Mouse (Mus musculus): Measurements from ENCODE around the gene Gm21887. TPM values are rescaled to one million over a fixed set of nuclear protein-coding genes. Genes with fewer than 3 reads are reported as not detected.
"Not testable (repeated sequence)": the region's sequence is repeated elsewhere in the genome, so short reads cannot be mapped to it uniquely, and the experiment has no call there.

The Gm21887 gene
- polyA plus RNA-seq, 1 experiment from 2014 or later = 124 TPM

DNA sequence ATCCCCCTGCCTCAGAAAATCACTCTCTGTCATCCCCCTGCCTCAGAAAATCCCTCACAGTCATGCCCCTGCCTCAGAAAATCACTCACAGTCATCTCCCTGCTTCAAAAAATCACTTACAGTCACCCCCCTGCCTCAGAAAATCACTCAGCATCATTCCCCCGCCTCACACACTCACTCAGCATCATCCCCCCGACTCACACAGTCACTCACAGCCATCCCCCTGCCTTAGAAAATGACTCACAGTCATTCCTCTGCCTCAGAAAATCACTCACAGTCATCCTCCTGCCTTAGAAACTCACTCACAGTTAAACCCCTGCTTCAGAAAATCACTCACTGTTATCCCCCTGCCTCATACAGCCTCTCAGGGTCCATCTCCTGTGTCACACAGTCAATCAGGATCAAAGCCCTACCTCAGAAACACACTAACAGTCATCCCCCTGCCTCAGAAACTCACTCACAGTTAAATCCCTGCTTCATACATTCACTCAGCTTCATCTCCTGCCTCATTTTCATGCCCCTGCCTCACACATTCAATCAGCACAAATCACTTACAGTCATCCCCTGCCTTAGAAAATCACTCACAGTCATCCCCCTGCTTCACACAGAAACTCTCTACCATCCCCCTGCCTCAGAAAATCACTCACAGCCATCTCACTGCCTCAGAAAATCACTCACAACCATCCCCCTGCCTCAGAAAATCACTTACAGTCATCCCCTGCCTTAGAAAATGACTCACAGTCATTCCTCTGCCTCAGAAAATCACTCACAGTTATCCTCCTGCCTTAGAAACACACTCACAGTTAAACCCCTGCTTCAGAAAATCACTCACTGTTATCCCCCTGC, 14.4 kb upstream of the Gm21887 start:
- not testable (repeated sequence) for H3K27ac ChIP-seq (ENCODE audit: low read length); ATAC-seq; H3K9ac ChIP-seq (ENCODE audit: low read depth, low read length); H3K36me3 ChIP-seq (ENCODE audit: control insufficient read depth, insufficient read depth, low read length); H3K4me1 ChIP-seq (ENCODE audit: control insufficient read depth, insufficient read depth, low read length); H3K9me3 ChIP-seq (replicated peaks; ENCODE audit: control insufficient read depth, low read length, poor library complexity, severe bottlenecking); H3K27me3 ChIP-seq (ENCODE audit: control insufficient read depth, insufficient read depth, low read depth, low read length); H3K4me2 ChIP-seq (ENCODE audit: low read length); H3K4me3 ChIP-seq (ENCODE audit: low read depth, low read length)
- 26% methylated on average over 2 of the region's 2 CpGs for WGBS

DNA sequence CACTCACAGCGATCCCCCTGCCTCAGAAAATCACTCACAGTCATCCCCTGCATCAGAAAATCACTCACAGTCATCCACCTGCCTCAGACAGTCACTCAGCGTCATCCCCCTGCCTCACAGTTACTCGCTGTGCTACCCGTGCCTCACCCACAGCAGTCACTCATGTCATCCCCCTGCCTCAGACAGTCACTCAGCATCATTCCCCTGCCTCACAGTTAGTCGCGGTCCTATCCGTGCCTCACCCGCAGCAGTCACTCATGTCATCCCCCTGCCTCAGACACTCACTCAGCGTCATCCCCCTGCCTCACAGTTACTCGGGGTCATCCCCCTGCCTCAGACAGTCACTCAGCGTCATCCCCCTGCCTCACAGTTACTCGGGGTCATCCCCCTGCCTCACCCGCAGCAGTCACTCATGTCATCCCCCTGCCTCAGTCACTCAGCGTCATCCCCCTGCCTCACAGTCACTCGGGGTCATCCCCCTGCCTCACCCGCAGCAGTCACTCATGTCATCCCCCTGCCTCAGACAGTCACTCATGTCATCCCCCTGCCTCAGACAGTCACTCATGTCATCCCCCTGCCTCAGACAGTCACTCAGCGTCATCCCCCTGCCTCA, 13.4 kb upstream of the Gm21887 start:
- WGBS = no CpG with 5 or more reads among the region's 17 CpGs
- H3K27me3 ChIP-seq (ENCODE audit: control insufficient read depth, insufficient read depth, low read depth, low read length); H3K4me1 ChIP-seq (ENCODE audit: control insufficient read depth, insufficient read depth, low read length); H3K4me3 ChIP-seq (ENCODE audit: low read depth, low read length); ATAC-seq; H3K36me3 ChIP-seq (ENCODE audit: control insufficient read depth, insufficient read depth, low read length); H3K4me2 ChIP-seq (ENCODE audit: low read length); H3K9me3 ChIP-seq (replicated peaks; ENCODE audit: control insufficient read depth, low read length, poor library complexity, severe bottlenecking); H3K9ac ChIP-seq (ENCODE audit: low read depth, low read length); H3K27ac ChIP-seq (ENCODE audit: low read length): not testable (repeated sequence)

- not testable (repeated sequence) for H3K4me1 ChIP-seq (ENCODE audit: control insufficient read depth, insufficient read depth, low read length); ATAC-seq; H3K4me3 ChIP-seq (ENCODE audit: low read depth, low read length); H3K4me2 ChIP-seq (ENCODE audit: low read length); H3K27me3 ChIP-seq (ENCODE audit: control insufficient read depth, insufficient read depth, low read depth, low read length); H3K9me3 ChIP-seq (replicated peaks; ENCODE audit: control insufficient read depth, low read length, poor library complexity, severe bottlenecking); H3K27ac ChIP-seq (ENCODE audit: low read length); H3K36me3 ChIP-seq (ENCODE audit: control insufficient read depth, insufficient read depth, low read length); H3K9ac ChIP-seq (ENCODE audit: low read depth, low read length)
- WGBS = no CpG with 5 or more reads among the region's 46 CpGs
Measured at GRCm38 (mm10) chrX:169996926-169997325, 12.5 kb upstream of the Gm21887 start.

DNA sequence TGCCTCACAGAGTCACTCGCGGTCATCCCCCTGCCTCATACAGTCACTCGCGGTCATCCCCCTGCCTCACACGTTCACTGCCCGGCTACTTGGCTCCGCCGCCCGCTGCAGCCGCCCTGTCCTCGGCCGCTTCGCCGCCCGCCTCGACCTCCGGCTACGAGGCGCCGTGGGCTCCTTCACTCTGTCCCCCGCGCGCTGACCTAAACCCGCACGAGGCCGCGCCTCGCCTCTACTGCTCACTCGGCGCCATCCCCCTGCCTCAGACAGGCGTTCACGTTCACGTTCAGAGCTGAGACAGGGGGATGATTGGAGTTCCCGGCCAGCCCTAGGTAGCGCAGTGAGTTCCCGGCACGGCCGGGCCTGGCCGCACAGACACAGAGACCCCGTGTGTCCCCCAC, 12.0 kb upstream of the Gm21887 start:
- not testable (repeated sequence) for ATAC-seq; H3K27me3 ChIP-seq (ENCODE audit: control insufficient read depth, insufficient read depth, low read depth, low read length); H3K9me3 ChIP-seq (replicated peaks; ENCODE audit: control insufficient read depth, low read length, poor library complexity, severe bottlenecking); H3K4me1 ChIP-seq (ENCODE audit: control insufficient read depth, insufficient read depth, low read length); H3K36me3 ChIP-seq (ENCODE audit: control insufficient read depth, insufficient read depth, low read length)
- WGBS = 7% methylated on average over 3 of the region's 40 CpGs
- H3K9ac ChIP-seq (ENCODE audit: low read depth, low read length) = peak overlapping the region; percentile 57
- H3K4me3 ChIP-seq (ENCODE audit: low read depth, low read length) = peak overlapping the region; percentile 37
- H3K4me2 ChIP-seq (ENCODE audit: low read length) = peak overlapping the region; percentile 54
- peak overlapping the region; percentile 72 for H3K27ac ChIP-seq (ENCODE audit: low read length)

DNA sequence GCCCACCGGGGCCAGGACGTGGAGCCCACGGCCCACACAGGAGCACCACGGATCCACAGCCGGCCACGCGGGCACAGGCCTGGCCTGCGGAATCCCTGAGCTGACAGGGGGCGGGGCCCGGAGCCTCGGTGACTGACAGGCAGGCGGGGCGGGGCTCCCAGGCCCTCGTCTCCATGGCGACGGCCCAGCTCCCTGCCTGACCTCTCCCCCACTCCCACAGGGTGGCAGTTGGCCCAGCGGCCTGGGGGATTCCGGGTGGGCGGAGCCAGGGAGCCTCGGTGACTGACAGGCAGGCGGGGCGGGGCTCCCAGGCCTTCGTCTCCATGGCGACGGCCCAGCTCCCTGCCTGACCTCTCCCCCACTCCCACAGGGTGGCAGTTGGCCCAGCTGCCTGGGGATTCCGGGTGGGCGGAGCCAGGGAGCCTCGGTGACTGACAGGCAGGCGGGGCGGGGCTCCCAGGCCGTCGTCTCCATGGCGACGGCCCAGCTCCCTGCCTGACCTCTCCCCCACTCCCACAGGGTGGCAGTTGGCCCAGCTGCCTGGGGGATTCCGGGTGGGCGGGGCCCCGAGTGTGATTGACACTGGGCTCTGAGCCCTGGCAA, 11.5 kb upstream of the Gm21887 start:
- H3K27ac ChIP-seq (ENCODE audit: low read length) = peak overlapping the region; percentile 72
- H3K9me3 ChIP-seq (replicated peaks; ENCODE audit: control insufficient read depth, low read length, poor library complexity, severe bottlenecking); H3K36me3 ChIP-seq (ENCODE audit: control insufficient read depth, insufficient read depth, low read length); H3K27me3 ChIP-seq (ENCODE audit: control insufficient read depth, insufficient read depth, low read depth, low read length); H3K4me1 ChIP-seq (ENCODE audit: control insufficient read depth, insufficient read depth, low read length): not testable (repeated sequence)
- peak overlapping the region; percentile 57 for H3K9ac ChIP-seq (ENCODE audit: low read depth, low read length)
- H3K4me3 ChIP-seq (ENCODE audit: low read depth, low read length) = peak overlapping the region; percentile 37
- peak overlapping the region; percentile 54 for H3K4me2 ChIP-seq (ENCODE audit: low read length)
- ATAC-seq = peak; percentile 93
- WGBS = 0% methylated on average over 11 of the region's 37 CpGs

- H3K4me2 ChIP-seq (ENCODE audit: low read length); H3K4me1 ChIP-seq (ENCODE audit: control insufficient read depth, insufficient read depth, low read length); H3K27me3 ChIP-seq (ENCODE audit: control insufficient read depth, insufficient read depth, low read depth, low read length); H3K9ac ChIP-seq (ENCODE audit: low read depth, low read length); H3K27ac ChIP-seq (ENCODE audit: low read length); H3K9me3 ChIP-seq (replicated peaks; ENCODE audit: control insufficient read depth, low read length, poor library complexity, severe bottlenecking); H3K4me3 ChIP-seq (ENCODE audit: low read depth, low read length); ATAC-seq; H3K36me3 ChIP-seq (ENCODE audit: control insufficient read depth, insufficient read depth, low read length): not testable (repeated sequence)
- 15% methylated on average over 2 of the region's 4 CpGs for WGBS
Measured at GRCm38 (mm10) chrX:169998559-169999219, 10.8 kb upstream of the Gm21887 start.

- not testable (repeated sequence) for H3K27me3 ChIP-seq (ENCODE audit: control insufficient read depth, insufficient read depth, low read depth, low read length); H3K4me2 ChIP-seq (ENCODE audit: low read length); H3K36me3 ChIP-seq (ENCODE audit: control insufficient read depth, insufficient read depth, low read length); H3K4me1 ChIP-seq (ENCODE audit: control insufficient read depth, insufficient read depth, low read length); H3K9ac ChIP-seq (ENCODE audit: low read depth, low read length); H3K4me3 ChIP-seq (ENCODE audit: low read depth, low read length); H3K9me3 ChIP-seq (replicated peaks; ENCODE audit: control insufficient read depth, low read length, poor library complexity, severe bottlenecking); H3K27ac ChIP-seq (ENCODE audit: low read length)
- WGBS = 45% methylated on average over 5 of the region's 11 CpGs
- ATAC-seq = 0 out of 2 replicates have a peak, but pooled peaks have one; percentile 36
Measured at GRCm38 (mm10) chrX:169999226-169999883, 10.1 kb upstream of the Gm21887 start.

GRCm38 (mm10) chrX:169999912-170000641, 9.4 kb upstream of the Gm21887 start:
- no CpG with 5 or more reads among the region's 3 CpGs for WGBS
- not testable (repeated sequence) for H3K4me3 ChIP-seq (ENCODE audit: low read depth, low read length); H3K27ac ChIP-seq (ENCODE audit: low read length); H3K9me3 ChIP-seq (replicated peaks; ENCODE audit: control insufficient read depth, low read length, poor library complexity, severe bottlenecking); H3K36me3 ChIP-seq (ENCODE audit: control insufficient read depth, insufficient read depth, low read length); H3K9ac ChIP-seq (ENCODE audit: low read depth, low read length); H3K4me1 ChIP-seq (ENCODE audit: control insufficient read depth, insufficient read depth, low read length); H3K4me2 ChIP-seq (ENCODE audit: low read length); ATAC-seq; H3K27me3 ChIP-seq (ENCODE audit: control insufficient read depth, insufficient read depth, low read depth, low read length)

Data from midbrain, embryonic 16.5 days (tissue).